Mouse (Mus musculus) heart, embryonic 16.5 days (tissue): ENCODE measurements around the gene Cox11. TPM values are rescaled to one million over a fixed set of nuclear protein-coding genes. Genes with fewer than 3 reads are reported as not detected.

Experiments
- ATAC-seq: fragments of 200-750 bp; cut with Nextera tagmentation; replicated peaks from 2 replicates; pipeline ENCODE4 v1.8.0; 2017; ENCODE audit warnings: moderate number of reproducible peaks; ENCODE audit not compliant: insufficient read depth, low FRiP score; ENCODE audit errors: extremely low read depth
- H3K27ac ChIP-seq: fragments of 300-500 bp; sonication (generic); 2 replicates; pipeline ENCODE4 v1.5.1; 2014; ENCODE audit warnings: mild to moderate bottlenecking, low read length, control low read depth, moderate library complexity
- H3K27me3 ChIP-seq: fragments of 300-500 bp; sonication (generic); 2 replicates; pipeline ENCODE4 v1.6.1; 2014; ENCODE audit warnings: low read length, mixed read lengths; ENCODE audit not compliant: control insufficient read depth, insufficient read depth
- H3K36me3 ChIP-seq: fragments of 300-500 bp; sonication (generic); 2 replicates; pipeline ENCODE4 v1.6.1; 2014; ENCODE audit not compliant: control insufficient read depth, insufficient read depth
- H3K4me1 ChIP-seq: fragments of 300-500 bp; sonication (generic); 2 replicates; pipeline ENCODE4 v1.6.1; 2014; ENCODE audit warnings: low read length, mixed read lengths; ENCODE audit not compliant: control insufficient read depth, insufficient read depth
- H3K4me2 ChIP-seq: fragments of 300-500 bp; sonication (generic); 2 replicates; pipeline ENCODE4 v1.6.1; 2014; ENCODE audit warnings: low read depth, mild to moderate bottlenecking, control low read depth, low read length
- H3K4me3 ChIP-seq: fragments of 300-500 bp; sonication (generic); 2 replicates; pipeline ENCODE4 v1.5.1; 2014; ENCODE audit warnings: mild to moderate bottlenecking, control low read depth, low read length
- H3K9ac ChIP-seq: fragments of 300-500 bp; sonication (generic); 2 replicates; pipeline ENCODE4 v1.6.1; 2014; ENCODE audit warnings: low read length, control low read depth
- H3K9me3 ChIP-seq: fragments of 300-500 bp; sonication (generic); replicated peaks from 2 replicates; pipeline ENCODE4 v1.6.1; 2016; ENCODE audit warnings: low read length; ENCODE audit not compliant: control insufficient read depth
- WGBS: fragments of 180-500 bp; shearing (Covaris S2); extraction: QIAGEN DNeasy Blood & Tissue Kit; methylation state at CpG from one replicate; pipeline ENCODE4 v1.1.7; 2014; 5-methylcytosine and 5-hydroxymethylcytosine counted together
- polyA plus RNA-seq: library from polyadenylated mRNA; unstranded; fragments of >200 nt; fragmentation: Nextera tagmentation; extraction: Ambion mirVana; gene quantifications from 2 replicates; pipeline ENCODE4 v1.2.1, GENCODE M21; 2015

Gene Cox11
- polyA plus RNA-seq, 1 experiment from 2014 or later: 40.4 TPM

DNA sequence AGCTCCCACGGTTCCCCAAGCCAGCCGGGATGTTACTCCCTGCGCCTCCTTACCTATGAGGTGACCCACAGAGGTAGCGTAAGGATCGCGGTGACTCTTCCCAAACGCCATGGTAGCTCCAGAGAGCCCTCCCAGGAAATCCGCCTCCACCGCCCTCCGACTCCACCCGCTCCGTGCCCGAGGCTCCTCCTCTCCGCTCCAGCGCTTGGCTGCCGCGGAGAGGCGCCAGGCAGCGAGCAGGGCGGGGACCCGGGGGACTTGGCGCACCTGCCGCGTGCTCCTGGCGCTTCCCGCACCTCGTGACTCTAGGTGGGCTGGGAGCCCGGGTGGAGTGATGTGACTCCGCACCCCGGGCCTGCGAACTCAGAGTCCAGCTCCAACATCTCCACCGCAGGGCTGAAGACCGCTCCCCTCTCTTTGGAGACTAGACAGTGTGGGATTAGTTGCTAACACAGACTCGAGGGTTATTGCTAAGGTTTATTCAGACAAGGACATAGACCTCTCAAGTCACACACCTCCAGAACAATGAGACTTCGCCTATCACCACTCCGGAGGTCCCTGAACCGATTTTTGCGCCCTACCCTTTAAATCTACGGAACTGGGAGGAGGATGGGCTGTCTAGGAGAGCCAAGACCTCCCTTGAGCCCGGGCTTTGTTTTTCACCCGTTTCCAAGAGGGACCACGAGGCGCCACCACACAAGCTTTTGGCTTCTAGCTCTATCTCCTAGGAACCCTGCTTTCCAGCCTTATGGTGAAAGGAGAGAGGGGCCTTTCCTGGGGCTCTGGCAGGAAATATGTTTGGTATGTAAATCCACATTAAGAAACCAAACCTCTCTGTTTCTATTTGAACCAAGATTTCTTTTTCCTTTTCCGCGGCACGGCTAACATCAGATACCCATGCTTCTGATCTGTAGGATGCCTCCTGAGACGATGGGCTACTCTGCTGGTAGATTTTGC, 49.8 kb downstream of the Cox11 start, which contains the start of gene Tom1l1:
Gene Tom1l1, minus strand, starts transcription at position 907 of the 957 bp plus-strand sequence.
- Histone ChIP-seq H3K27ac (peak within 1 kb of the TSS; percentile 20; the same call in 1 of the 2 replicates), H3K4me3 (peak within 1 kb of the TSS; percentile 72), H3K9ac (peak within 1 kb of the TSS; percentile 78), H3K27me3 (no peaks in the 10 kb centered on the region), H3K36me3 (0 out of 2 replicates have a peak, but pooled peaks cover 5% of the 10 kb centered on the region), H3K9me3 (no peaks in the 10 kb centered on the region), H3K4me2 (peak within 1 kb of the TSS; percentile 97), H3K4me1 (peaks cover 10% of the 10 kb centered on the region)
- 5% methylated on average over 47 of the region's 47 CpGs for WGBS
- peak; percentile 90 for ATAC-seq

DNA sequence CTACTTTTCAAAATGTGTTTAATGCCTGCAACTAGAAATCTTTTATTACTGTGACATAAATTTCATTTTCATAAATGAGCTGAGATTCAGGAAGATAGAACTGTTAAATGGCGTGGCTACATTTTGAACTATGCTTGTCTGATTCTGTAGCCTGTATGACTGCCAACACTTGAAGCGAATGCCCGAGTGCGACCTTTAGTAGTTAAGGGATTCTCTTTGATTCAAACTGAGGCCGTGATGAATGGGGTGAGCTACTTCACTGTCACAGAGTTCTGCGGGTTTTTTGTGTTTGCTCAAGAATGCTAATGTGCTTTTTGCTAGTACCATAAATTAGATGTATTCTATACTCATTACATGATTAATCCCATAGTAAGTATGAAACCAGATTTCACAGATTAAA, 52.4 kb downstream of the Cox11 start:
- Histone ChIP-seq H3K9ac (no peak overlapping the region), H3K36me3 (no peaks in the 10 kb centered on the region), H3K4me1 (peaks cover 10% of the 10 kb centered on the region), H3K9me3 (no peaks in the 10 kb centered on the region), H3K4me3 (no peak overlapping the region), H3K4me2 (no peak overlapping the region), H3K27ac (no peak overlapping the region), H3K27me3 (no peaks in the 10 kb centered on the region)
- ATAC-seq: no peak
- WGBS: 57% methylated on average over 6 of the region's 6 CpGs

DNA sequence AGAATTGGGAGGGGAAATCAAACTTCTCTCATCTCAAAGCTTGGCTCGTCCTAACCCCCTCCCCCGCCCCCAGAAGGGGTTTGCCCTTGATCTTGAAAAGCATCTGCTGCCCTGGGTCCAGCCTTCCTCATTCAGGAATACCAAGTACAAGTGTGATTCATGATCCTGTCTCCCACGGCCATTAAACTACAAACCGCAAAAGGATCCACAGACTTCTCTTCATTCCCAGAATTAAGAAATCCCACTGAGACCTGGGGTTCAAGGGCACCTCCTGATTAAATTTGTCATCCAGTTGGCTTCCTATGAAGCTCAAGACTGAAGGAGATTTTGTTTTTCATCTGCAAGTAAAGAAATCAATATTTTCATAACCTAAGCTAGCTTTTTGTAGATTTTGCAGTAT, 56.2 kb downstream of the Cox11 start:
- peaks cover 3% of the 10 kb centered on the region for H3K4me1 ChIP-seq
- H3K9ac ChIP-seq: no peak overlapping the region
- no peak overlapping the region for H3K4me3 ChIP-seq
- no peak for ATAC-seq
- no peak overlapping the region for H3K4me2 ChIP-seq
- no peaks in the 10 kb centered on the region for H3K27me3 ChIP-seq
- no peaks in the 10 kb centered on the region for H3K36me3 ChIP-seq
- H3K9me3 ChIP-seq: no peaks in the 10 kb centered on the region
- no peak overlapping the region for H3K27ac ChIP-seq
- WGBS: 58% methylated on average over 4 of the region's 4 CpGs

Other genes with a start within 250 kb of the Cox11 start
- 5.3 and 5.7 TPM in 2 replicates for gene Hlf, start 247.3 kb upstream of the Cox11 start, polyA plus RNA-seq
- gene Stxbp4, start 89 bp upstream of the Cox11 start, polyA plus RNA-seq: 11.6 and 12.1 TPM in 2 replicates
- gene Tom1l1, start 50.2 kb downstream of the Cox11 start, polyA plus RNA-seq: 28.7 and 31.2 TPM in 2 replicates